Mouse (Mus musculus): ENCODE results near the gene 9130230L23Rik.

- TF ChIP-seq CTCF (IDR thresholded peaks at IDR 0.05; ENCODE audit: insufficient read depth, low read depth, low read length): no peak
- no peak for TF ChIP-seq POLR2A (IDR thresholded peaks at IDR 0.05; ENCODE audit: insufficient read depth, low read depth, low read length)
These were observed 73.9 kb downstream of the 9130230L23Rik start for GRCm38 (mm10) chr5:65930171-65930570.
